Mouse (Mus musculus) hindbrain, embryonic 15.5 days (tissue): ENCODE data around the gene Vcp. TPM values are rescaled to one million over a fixed set of nuclear protein-coding genes. Genes with fewer than 3 reads are reported as not detected.
"Not testable (repeated sequence)": the region's sequence is repeated elsewhere in the genome, so short reads cannot be mapped to it uniquely, and the experiment has no call there.

ENCODE experiments used
- ATAC-seq: fragments of 200-750 bp; cut with Nextera tagmentation; 2 replicates; pipeline ENCODE4 v1.8.0; 2017; ENCODE audit warnings: low read depth, moderate number of reproducible peaks, moderate TSS enrichment; ENCODE audit not compliant: low FRiP score
- H3K27ac ChIP-seq: fragments of 300-500 bp; sonication (generic); replicated peaks from 2 replicates; pipeline ENCODE4 v1.5.1; 2015; ENCODE audit warnings: mild to moderate bottlenecking, inconsistent platforms
- H3K27me3 ChIP-seq: fragments of 300-500 bp; sonication (generic); 2 replicates; pipeline ENCODE4 v1.6.1; 2015; ENCODE audit warnings: control low read depth, inconsistent platforms
- H3K36me3 ChIP-seq: fragments of 300-500 bp; sonication (generic); 2 replicates; pipeline ENCODE4 v1.6.1; 2015; ENCODE audit warnings: control low read depth, inconsistent platforms
- H3K4me1 ChIP-seq: fragments of 300-500 bp; sonication (generic); replicated peaks from 2 replicates; pipeline ENCODE4 v1.6.1; 2015; ENCODE audit warnings: control low read depth, inconsistent platforms
- H3K4me2 ChIP-seq: fragments of 300-500 bp; sonication (generic); 2 replicates; pipeline ENCODE4 v1.6.1; 2015; ENCODE audit warnings: moderate library complexity, mild to moderate bottlenecking, inconsistent platforms
- H3K4me3 ChIP-seq: fragments of 300-500 bp; sonication (generic); 2 replicates; pipeline ENCODE4 v1.5.1; 2015; ENCODE audit warnings: mild to moderate bottlenecking, inconsistent platforms
- H3K9ac ChIP-seq: fragments of 300-500 bp; sonication (generic); 2 replicates; pipeline ENCODE4 v1.6.1; 2015; ENCODE audit warnings: inconsistent platforms
- H3K9me3 ChIP-seq: fragments of 300-500 bp; sonication (generic); 2 replicates; pipeline ENCODE4 v1.6.1; 2016; ENCODE audit warnings: control low read depth, inconsistent platforms
- WGBS: fragments of 180-500 bp; shearing (Covaris S2); methylation state at CpG from one replicate; pipeline ENCODE4 v1.1.7; 2015; 5-methylcytosine and 5-hydroxymethylcytosine counted together
- polyA plus RNA-seq: library from polyadenylated mRNA; unstranded; fragments of >200 nt; fragmentation: Nextera tagmentation; extraction: Ambion mirVana; gene quantifications from 2 replicates; pipeline ENCODE4 v1.2.1, GENCODE M21; 2015

The Vcp gene
- polyA plus RNA-seq, 1 experiment from 2014 or later = 469 TPM

DNA sequence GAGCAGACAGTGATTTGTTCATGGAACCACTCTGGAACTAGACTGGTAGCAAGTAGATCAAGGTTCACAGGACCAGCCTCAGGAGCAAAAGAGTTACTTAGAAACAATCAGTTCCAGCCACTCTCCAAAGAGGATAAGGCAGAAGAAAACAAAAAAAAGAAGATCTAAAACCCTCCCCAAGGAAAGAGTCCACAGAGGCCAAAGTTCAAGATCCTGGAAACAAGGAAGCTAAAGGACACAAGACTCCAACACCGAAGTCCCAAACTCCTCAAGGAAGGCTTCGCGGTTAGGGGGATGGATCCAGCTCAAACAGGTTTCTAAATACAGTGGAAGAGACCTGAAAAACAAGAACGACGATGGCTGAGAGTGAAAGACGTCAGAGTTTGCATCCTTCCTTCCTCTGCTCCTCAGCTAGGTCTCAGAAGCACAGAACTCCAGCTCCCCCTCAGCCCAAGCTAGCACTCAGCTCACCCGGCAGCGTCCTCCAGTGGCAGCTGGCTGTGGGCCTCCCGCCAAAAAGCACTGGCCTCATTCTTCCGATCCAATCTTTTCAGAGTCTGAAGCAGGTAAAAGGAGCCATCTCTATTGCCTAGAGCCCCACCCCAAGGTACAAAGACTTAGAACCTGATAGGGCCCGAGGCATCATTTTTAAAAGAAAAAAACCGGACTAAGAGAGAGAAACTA, 2.6 kb upstream of the Vcp start:
- H3K36me3 ChIP-seq = no peaks in the 10 kb centered on the region
- no peak for ATAC-seq
- WGBS = 83% methylated on average over 12 of the region's 12 CpGs
- H3K27ac ChIP-seq = no peak overlapping the region
- peaks cover 17% of the 10 kb centered on the region for H3K4me1 ChIP-seq
- H3K27me3 ChIP-seq = no peaks in the 10 kb centered on the region
- H3K4me3 ChIP-seq = no peak overlapping the region
- no peak overlapping the region for H3K9ac ChIP-seq
- H3K9me3 ChIP-seq = no peaks in the 10 kb centered on the region
- no peak overlapping the region for H3K4me2 ChIP-seq

DNA sequence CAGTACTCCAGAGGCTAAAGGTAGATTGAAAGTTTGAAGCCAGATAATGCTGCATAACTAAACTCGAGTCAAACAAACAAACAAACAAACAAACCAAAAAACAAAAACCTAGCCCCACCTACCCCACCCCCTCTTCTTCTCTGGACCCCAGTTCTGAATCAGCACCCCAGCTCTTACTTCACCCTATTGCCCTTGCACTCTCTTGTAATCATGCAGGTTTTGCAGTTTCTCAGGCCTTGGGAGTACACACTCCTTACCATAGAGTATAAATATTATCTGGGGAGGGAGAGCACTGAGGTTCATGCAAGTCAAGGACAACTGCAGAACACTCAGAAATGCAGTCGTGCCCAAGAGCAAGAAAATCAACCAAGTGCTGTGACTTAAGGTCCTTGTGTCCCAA, 965 bp upstream of the Vcp start:
- Histone ChIP-seq H3K27ac (peak overlapping the region; percentile 90), H3K4me3 (no peak overlapping the region), H3K36me3 (0 out of 2 replicates have a peak, but pooled peaks cover 1% of the 10 kb centered on the region), H3K27me3 (no peaks in the 10 kb centered on the region), H3K9me3 (no peaks in the 10 kb centered on the region), H3K4me2 (no peak overlapping the region), H3K9ac (no peak overlapping the region), H3K4me1 (peaks cover 29% of the 10 kb centered on the region)
- 94% methylated on average over 2 of the region's 2 CpGs for WGBS
- ATAC-seq = no peak

DNA sequence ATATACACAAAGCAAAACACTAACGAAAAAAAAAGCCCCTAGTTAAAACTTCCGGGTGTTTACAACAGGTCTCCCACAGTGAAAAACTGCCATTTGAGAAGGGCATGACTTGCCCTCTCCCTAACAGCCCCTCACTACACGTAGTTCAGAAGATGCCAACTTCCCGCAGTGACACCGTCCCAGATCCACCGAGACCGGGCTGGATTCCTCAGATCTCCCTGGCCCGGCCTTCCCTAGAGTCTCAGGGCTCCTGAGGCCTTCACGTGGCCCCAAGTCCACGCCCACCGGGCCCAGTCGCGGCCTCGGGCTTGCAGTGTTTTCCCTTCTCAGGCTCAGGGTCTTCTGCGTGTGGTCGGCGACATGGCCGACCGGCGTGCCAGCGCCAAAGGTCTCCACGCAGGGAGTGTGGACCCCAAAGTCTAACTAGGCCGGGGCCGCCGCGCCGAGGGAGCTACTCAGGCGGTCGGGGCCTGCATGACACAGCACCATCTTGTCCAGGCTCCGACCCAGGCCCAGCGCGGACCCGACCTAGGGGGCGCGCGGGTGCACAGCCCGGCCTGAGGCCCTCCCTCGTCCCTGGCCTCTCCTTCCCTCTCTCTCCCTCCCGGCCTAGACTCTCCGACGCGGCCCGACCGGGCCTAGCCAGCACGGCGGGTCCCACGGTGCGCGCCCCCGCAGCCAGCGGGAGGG, 711 bp downstream of the Vcp start:
- ATAC-seq = peak; percentile 76
- Histone ChIP-seq H3K36me3 (peaks cover 17% of the 10 kb centered on the region), H3K27me3 (no peaks in the 10 kb centered on the region), H3K4me3 (peak overlapping the region; percentile 92), H3K27ac (peak overlapping the region; percentile 99), H3K4me1 (peaks cover 29% of the 10 kb centered on the region), H3K9me3 (no peaks in the 10 kb centered on the region), H3K4me2 (peak overlapping the region; percentile 81), H3K9ac (peak overlapping the region; percentile 88)
- under 1% methylated on average over 47 of the region's 51 CpGs for WGBS

DNA sequence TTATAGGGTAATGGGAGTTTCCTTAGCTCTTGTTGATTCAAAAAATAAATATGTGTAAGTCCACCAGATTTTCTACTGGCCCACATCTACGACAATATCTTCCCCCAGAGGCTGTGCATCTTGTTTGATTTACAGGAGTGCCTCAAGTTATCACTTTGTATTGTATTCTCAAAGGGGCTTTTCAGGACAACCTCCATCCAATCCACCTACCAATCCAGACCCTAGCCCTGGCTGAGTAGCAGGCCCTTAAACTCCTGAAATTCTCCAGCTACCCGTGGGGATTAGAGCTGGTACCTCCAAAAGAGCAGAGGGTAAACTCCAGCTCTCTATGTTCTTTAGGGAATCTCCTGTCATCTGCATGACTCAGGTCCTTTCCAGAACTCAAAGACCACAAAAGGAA, 2.3 kb downstream of the Vcp start:
- Histone ChIP-seq H3K4me1 (peaks cover 29% of the 10 kb centered on the region), H3K9ac (0 out of 2 replicates have a peak overlapping the region, but pooled peaks have one; percentile 88), H3K4me2 (peak overlapping the region; percentile 81), H3K9me3 (no peaks in the 10 kb centered on the region), H3K27me3 (no peaks in the 10 kb centered on the region), H3K36me3 (peaks cover 32% of the 10 kb centered on the region), H3K27ac (no peak overlapping the region), H3K4me3 (peak overlapping the region; percentile 92)
- 60% methylated on average over 2 of the region's 2 CpGs for WGBS
- ATAC-seq = no peak

DNA sequence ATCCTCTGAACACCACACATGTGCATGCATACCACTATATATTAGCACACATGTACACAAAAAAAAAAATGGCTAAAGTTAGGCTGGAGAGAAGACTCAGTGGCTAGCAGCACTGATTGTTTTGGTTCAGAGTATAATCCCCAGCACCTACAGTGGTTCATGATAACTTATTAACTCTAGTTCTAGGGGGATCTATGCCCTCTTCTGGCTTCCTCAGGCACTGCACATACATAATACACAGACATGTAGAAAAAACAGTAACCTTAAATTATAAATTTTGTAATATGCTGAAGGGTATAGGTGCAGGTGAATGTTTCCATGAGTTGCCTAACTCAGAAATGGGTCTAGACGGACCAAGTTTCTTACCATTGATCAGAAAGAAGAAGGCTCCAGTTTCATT, 12.0 kb downstream of the Vcp start:
- 83% methylated on average over 1 of the region's 1 CpGs for WGBS
- no peak overlapping the region for H3K4me2 ChIP-seq

DNA sequence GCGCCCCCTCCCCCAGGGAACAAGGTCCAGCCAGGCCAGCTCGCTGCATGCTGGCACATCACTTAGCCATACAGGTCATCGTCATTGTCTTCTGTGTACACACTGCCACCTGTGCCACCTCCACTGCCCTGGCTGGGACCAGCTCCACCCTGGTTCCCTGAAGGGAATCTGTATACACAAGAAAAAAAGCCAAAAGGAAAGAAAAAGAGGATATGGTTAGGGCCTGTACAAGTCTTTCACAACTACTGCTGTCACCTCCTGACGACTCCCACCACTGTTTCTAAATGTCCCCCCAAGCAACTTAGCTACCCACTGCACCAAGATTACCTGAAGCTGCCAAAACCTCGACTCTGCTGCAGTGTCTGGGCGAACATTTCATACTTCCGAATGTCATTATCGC, 19.8 kb downstream of the Vcp start:
- not testable (repeated sequence) for H3K27me3 ChIP-seq, H3K4me1 ChIP-seq, H3K9ac ChIP-seq, H3K4me2 ChIP-seq, H3K9me3 ChIP-seq, H3K4me3 ChIP-seq, H3K27ac ChIP-seq
- peaks cover 72% of the 10 kb centered on the region for H3K36me3 ChIP-seq
- 94% methylated on average over 8 of the region's 8 CpGs for WGBS
- 0 out of 2 replicates have a peak, but pooled peaks have one; percentile 3 for ATAC-seq

More for the DNA sequence above, 12.0 kb downstream of the Vcp start:
- H3K4me3 ChIP-seq = no peak overlapping the region
- no peaks in the 10 kb centered on the region for H3K4me1 ChIP-seq
- no peaks in the 10 kb centered on the region for H3K27me3 ChIP-seq
- no peak overlapping the region for H3K9ac ChIP-seq
- H3K27ac ChIP-seq = no peak overlapping the region
- peaks cover 97% of the 10 kb centered on the region for H3K36me3 ChIP-seq
- ATAC-seq = no peak
- H3K9me3 ChIP-seq = no peaks in the 10 kb centered on the region

DNA sequence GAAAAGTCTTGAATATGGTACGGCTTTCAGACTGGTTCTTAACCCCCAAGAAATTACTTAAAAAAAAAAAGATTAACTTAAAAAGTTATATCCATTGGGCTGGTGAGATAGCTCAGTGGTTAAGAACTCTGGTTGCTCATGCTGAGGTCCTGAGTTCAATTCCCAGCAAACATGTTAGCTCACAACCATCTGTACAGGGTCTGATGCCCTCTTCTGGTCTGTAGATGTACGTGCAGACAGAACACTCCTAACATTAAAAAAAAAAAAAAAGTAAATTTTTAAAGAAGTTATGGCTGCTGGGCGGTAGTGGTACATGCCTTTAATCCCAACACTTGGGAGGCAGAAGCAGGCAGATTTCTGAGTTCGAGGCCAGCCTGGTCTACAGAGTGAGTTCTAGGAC, 22.2 kb downstream of the Vcp start:
- H3K27ac ChIP-seq = no peak overlapping the region
- H3K4me1 ChIP-seq = no peaks in the 10 kb centered on the region
- H3K9ac ChIP-seq = no peak overlapping the region
- peaks cover 51% of the 10 kb centered on the region for H3K36me3 ChIP-seq
- WGBS = 94% methylated on average over 4 of the region's 4 CpGs
- H3K27me3 ChIP-seq = no peaks in the 10 kb centered on the region
- H3K4me3 ChIP-seq = no peak overlapping the region
- no peak for ATAC-seq
- no peaks in the 10 kb centered on the region for H3K9me3 ChIP-seq
- H3K4me2 ChIP-seq = no peak overlapping the region

DNA sequence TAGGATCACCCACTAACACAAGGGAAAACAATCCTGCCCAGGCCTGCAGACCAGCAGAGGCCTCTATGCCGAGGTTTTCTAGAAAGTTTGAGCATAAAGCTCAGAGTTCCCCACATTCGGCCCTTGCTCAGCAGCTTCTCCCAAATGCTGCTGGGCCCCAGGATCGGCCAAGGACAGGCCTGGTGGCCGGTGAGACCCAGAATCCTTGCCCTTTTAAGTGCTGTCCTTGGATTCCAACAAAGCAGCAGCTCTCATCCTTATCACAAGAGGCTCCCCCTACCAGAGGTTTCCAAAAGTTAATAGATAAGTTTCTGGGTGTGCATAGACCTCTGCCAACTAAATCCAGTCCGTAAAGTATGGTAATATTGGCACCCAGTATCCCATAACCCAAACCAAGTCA, 26.4 kb downstream of the Vcp start:
- no peak overlapping the region for H3K4me2 ChIP-seq
- ATAC-seq = no peak
- no peak overlapping the region for H3K9ac ChIP-seq

DNA sequence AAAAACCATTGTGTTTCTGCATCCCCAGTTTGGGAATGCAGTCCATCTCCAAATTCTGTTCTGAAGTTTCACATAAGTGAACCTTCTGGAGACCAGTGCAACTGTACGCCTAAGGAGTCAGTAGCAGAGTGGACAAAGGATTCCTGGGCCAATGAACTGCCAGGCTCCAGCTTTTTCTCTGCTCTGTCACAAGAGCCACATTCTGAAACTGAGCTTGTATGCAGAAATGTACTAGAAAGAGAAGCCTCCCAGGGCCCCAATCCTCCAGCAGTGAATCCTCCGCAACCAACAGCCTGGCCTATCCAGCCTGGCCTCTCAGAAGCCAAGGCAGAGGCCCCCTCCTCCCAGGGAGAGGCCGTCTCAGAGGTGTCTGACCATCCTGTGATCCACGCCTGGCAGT, 27.4 kb downstream of the Vcp start:
- no peak overlapping the region for H3K4me2 ChIP-seq
- H3K27me3 ChIP-seq = no peaks in the 10 kb centered on the region
- H3K4me1 ChIP-seq = no peaks in the 10 kb centered on the region
- WGBS = 83% methylated on average over 4 of the region's 4 CpGs
- no peak for ATAC-seq
- no peak overlapping the region for H3K27ac ChIP-seq
- H3K4me3 ChIP-seq = no peak overlapping the region
- no peak overlapping the region for H3K9ac ChIP-seq
- H3K9me3 ChIP-seq = no peaks in the 10 kb centered on the region
- peaks cover 13% of the 10 kb centered on the region for H3K36me3 ChIP-seq

More for the DNA sequence above, 26.4 kb downstream of the Vcp start:
- peaks cover 22% of the 10 kb centered on the region for H3K36me3 ChIP-seq
- no peak overlapping the region for H3K27ac ChIP-seq
- WGBS = 81% methylated on average over 5 of the region's 5 CpGs
- no peaks in the 10 kb centered on the region for H3K9me3 ChIP-seq
- no peaks in the 10 kb centered on the region for H3K27me3 ChIP-seq
- no peaks in the 10 kb centered on the region for H3K4me1 ChIP-seq
- no peak overlapping the region for H3K4me3 ChIP-seq

DNA sequence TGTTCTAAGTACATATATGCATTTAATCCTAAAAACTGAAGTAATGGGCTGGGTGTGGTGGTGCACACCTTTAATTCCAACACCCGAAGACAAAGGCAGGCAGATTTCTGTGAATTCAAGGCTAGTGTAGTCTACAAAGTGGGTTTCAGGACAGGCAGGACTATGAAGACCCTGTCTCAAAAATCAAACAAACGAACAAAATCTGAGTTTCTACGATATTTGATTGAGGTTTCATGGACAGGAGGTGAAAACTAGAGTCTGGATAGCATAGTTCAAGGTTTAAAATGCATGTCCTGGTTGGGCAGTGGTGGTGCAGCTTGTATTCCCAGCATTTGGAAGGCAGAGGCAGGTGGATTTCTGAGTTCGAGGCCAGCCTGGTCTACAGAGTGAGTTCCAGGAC, 31.0 kb downstream of the Vcp start, which contains the start of gene 1700022I11Rik:
1700022I11Rik (plus strand) TSS at position 301 of the 400 bp plus-strand sequence.
- no peak within 1 kb of the TSS for H3K27ac ChIP-seq
- 93% methylated on average over 4 of the region's 4 CpGs for WGBS
- no peaks in the 10 kb centered on the region for H3K27me3 ChIP-seq
- 0 out of 2 replicates have a peak, but pooled peaks cover 3% of the 10 kb centered on the region for H3K4me1 ChIP-seq
- H3K4me3 ChIP-seq = no peak within 1 kb of the TSS
- no peak for ATAC-seq
- no peaks in the 10 kb centered on the region for H3K9me3 ChIP-seq
- H3K36me3 ChIP-seq = no peaks in the 10 kb centered on the region
- H3K4me2 ChIP-seq = no peak within 1 kb of the TSS
- no peak within 1 kb of the TSS for H3K9ac ChIP-seq

DNA sequence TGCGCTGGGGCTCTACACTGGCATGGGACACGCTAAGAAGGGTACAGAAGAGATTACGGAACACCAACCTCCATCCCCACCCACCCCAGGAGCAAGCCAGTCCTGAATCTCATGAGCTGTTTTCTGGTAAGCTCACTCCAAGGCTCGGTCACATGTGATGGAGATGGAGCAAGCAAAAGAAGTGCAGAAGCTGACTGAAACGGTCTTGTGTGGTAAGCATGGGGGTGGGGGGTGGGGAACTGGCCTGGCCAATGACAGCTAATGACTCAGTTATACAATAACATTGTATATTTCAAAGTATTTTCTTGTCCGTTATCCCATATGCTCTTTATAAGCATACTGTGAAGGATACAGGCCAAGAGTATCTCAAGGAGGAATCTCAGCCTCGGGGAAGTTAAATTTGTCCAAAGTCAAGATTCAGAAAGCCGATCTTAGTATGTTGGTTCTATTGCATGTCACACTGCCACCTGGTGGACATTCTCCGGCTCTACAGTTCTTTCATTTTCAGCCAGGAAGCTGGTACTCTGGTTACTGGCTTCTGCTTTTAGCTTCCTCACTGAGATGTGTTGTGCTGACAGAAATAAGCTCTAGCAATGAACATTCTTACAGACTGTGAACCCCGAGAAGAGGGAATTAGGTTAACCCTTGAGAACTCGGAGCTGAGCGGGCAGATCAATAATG, 35.1 kb downstream of the Vcp start:
- ATAC-seq = peak; percentile 36
- H3K27me3 ChIP-seq = no peaks in the 10 kb centered on the region
- H3K9ac ChIP-seq = no peak overlapping the region
- H3K4me3 ChIP-seq = no peak overlapping the region
- H3K36me3 ChIP-seq = no peaks in the 10 kb centered on the region
- H3K4me1 ChIP-seq = 0 out of 2 replicates have a peak, but pooled peaks cover 3% of the 10 kb centered on the region
- no peak overlapping the region for H3K27ac ChIP-seq
- H3K9me3 ChIP-seq = no peaks in the 10 kb centered on the region
- peak overlapping the region; percentile 35 for H3K4me2 ChIP-seq
- 17% methylated on average over 12 of the region's 12 CpGs for WGBS

DNA sequence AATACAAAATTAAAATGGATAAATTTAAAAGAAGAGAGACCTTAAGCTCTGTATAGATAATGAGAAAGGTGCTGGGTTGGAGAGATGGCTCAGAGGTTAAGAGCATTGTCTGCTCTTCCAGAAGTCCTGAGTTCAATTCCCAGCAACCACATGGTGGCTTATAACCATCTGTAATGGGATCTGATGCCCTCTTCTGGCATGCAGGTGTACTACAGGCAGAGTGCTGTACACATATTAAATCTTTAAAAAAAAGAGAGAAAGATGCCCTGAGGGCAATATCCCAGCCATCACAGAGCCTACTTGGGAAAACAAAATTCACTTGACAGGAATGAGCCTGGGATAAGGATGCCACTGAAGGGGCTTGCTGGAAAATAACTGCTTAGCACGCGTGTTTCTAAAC, 36.8 kb downstream of the Vcp start:
- Histone ChIP-seq H3K27ac (no peak overlapping the region), H3K27me3 (no peaks in the 10 kb centered on the region), H3K9me3 (no peaks in the 10 kb centered on the region), H3K4me3 (no peak overlapping the region), H3K9ac (no peak overlapping the region), H3K4me1 (0 out of 2 replicates have a peak, but pooled peaks cover 3% of the 10 kb centered on the region), H3K4me2 (no peak overlapping the region), H3K36me3 (no peaks in the 10 kb centered on the region)
- ATAC-seq = no peak
- 97% methylated on average over 2 of the region's 2 CpGs for WGBS
